Mouse (Mus musculus): ENCODE results near the gene Gimap1.

- no peak for TF ChIP-seq E2F4 (IDR thresholded peaks at IDR 0.05; ENCODE audit: insufficient replicate concordance, low read depth, low read length)
- no peak for TF ChIP-seq CTCF (conservative IDR thresholded peaks at IDR 0.05 in 1 of 2, IDR thresholded peaks at IDR 0.05 in 1 of 2; ENCODE audit: low read depth in 2 of 2, low read length in 2 of 2)
- peak; percentile 84 for TF ChIP-seq ZNF384 (IDR thresholded peaks at IDR 0.05; ENCODE audit: low read depth, low read length)
- no peak for TF ChIP-seq NRF1 (IDR thresholded peaks at IDR 0.05; ENCODE audit: low read depth, low read length)
- TF ChIP-seq JUN (IDR thresholded peaks at IDR 0.05; ENCODE audit: insufficient read depth, low read depth, low read length), result no peak
- TF ChIP-seq CHD1 (IDR thresholded peaks at IDR 0.05; ENCODE audit: low read depth, low read length), result no peak; the same call in none of the 2 replicates
- peak; percentile 58 for TF ChIP-seq MAX (IDR thresholded peaks at IDR 0.05; ENCODE audit: low read length)
- TF ChIP-seq KAT2A (IDR thresholded peaks at IDR 0.05; ENCODE audit: insufficient replicate concordance, low read length), result peak; percentile 42; the same call in 1 of the 2 replicates
Observed at GRCm38 (mm10) chr6:48738961-48739779, at the start of gene Gimap1.

Measured in CH12.LX (cell line).